ENCODE assay signal across 9 mouse cellular contexts in the genomic region with DNA sequence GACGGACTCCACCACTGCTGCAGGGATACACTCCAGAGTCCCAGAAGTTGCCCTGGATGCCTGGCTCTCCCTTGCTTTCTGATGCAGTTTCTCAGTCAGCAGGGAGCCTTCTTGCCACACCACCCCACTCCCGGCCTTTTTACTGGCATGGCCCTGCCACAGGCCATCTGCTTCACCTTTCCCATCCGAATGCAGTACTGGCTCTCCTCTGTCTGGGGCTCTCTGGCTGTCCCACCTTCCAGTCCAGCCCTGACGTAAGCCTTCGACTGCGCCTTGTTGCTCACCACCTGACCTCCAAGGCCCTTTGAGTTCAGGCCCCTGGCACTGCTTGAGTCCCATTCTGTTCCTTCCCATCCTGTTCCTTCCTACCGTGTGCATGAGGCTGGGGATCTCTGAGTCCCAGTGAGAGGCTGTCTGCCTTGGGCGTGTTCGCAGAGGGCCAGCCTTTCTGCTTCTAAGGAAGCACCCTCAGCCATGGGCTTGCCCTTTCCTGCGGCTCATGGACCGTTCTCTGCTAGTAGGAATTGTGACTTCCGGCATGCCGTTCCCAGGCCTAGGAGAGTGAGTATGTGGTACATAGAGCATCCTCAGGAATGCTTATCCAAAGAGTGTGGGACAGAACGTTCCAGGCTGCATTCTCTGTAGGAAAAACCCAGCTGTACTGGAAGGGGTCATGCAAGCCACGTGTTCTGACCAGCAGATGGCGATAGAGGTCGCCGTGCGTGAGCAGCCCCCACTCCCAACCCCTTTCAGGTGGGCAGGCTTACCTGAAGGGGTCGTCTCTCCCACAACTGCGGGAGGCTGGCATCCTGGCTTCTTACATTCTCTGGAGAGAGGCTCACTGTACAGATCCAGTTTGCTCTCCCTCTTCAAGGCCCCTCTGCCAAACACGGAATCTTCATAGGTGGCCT. TPM values are rescaled to one million over a fixed set of nuclear protein-coding genes. Genes with fewer than 3 reads are reported as not detected.
DNase-seq lines count a peak whose midpoint lies in the region; ATAC-seq and TF ChIP-seq lines count a peak whose summit lies in the region.
"Had no signal": no experiment of that assay in that cellular context is flagged by ENCODE, and none has a peak within 500 bp of the region (broad histone marks: within the 10 kb centered on the region; RNA-seq: fewer than 3 reads in every experiment).

No protein-coding gene starts in this region.

- no peak overlapping the region for H3K4me2 ChIP-seq in embryonic facial prominence, embryonic 11.5 days (ENCODE audit: low read depth, low read length)
- no peak overlapping the region for H3K4me2 ChIP-seq in liver, embryonic 14.5 days (ENCODE audit: low read depth)
- H3K4me2 ChIP-seq: embryonic facial prominence, embryonic 12.5 days had no signal

- 35% methylated on average over 22 of the region's 22 CpGs for WGBS in heart, embryonic 10.5 days
- WGBS in embryonic facial prominence, embryonic 11.5 days = 33% methylated on average over 22 of the region's 22 CpGs
- 30% methylated on average over 22 of the region's 22 CpGs for WGBS in liver, embryonic 14.5 days (ENCODE audit: insufficient replicate concordance)

- no peak overlapping the region for H3ac ChIP-seq in C2C12 (ENCODE audit: control insufficient read depth, insufficient read length, low read depth)

- H3K79me2 ChIP-seq in C2C12 (ENCODE audit: control insufficient read depth, insufficient read depth) = no peaks in the 10 kb centered on the region

- peaks cover 76% of the 10 kb centered on the region for H3K27me3 ChIP-seq in heart, embryonic 10.5 days (ENCODE audit: insufficient read depth, poor library complexity, severe bottlenecking)
- H3K27me3 ChIP-seq in C2C12 (ENCODE audit: control insufficient read depth, insufficient read depth, insufficient read length) = peaks cover 38% of the 10 kb centered on the region
- H3K27me3 ChIP-seq in embryonic facial prominence, embryonic 11.5 days (ENCODE audit: control insufficient read depth, insufficient read depth, low read length) = peaks cover 28% of the 10 kb centered on the region
- H3K27me3 ChIP-seq in liver, embryonic 14.5 days (ENCODE audit: control insufficient read depth, insufficient read depth, low read length) = peaks cover 29% of the 10 kb centered on the region

- H3K79me3 ChIP-seq in C2C12 (ENCODE audit: low read depth) = no peaks in the 10 kb centered on the region

- H3K4me1 ChIP-seq in heart, embryonic 10.5 days = peaks cover 43% of the 10 kb centered on the region
- H3K4me1 ChIP-seq in embryonic facial prominence, embryonic 11.5 days (ENCODE audit: control insufficient read depth, insufficient read depth, low read length) = no peaks in the 10 kb centered on the region
- H3K4me1 ChIP-seq in liver, embryonic 14.5 days (replicated peaks; ENCODE audit: control insufficient read depth in 2 of 2, insufficient read depth in 2 of 2, low read length in 1 of 2) = no peaks in the 10 kb centered on the region

- no peak overlapping the region for H3K27ac ChIP-seq in heart, embryonic 10.5 days
- H3K27ac ChIP-seq in embryonic facial prominence, embryonic 11.5 days (replicated peaks; ENCODE audit: low read depth, low read length) = no peak overlapping the region
- no peak overlapping the region for H3K27ac ChIP-seq in liver, embryonic 14.5 days
- H3K27ac ChIP-seq: embryonic facial prominence, embryonic 12.5 days had no signal

- no peak for ATAC-seq in embryonic facial prominence, embryonic 11.5 days (replicated peaks; ENCODE audit: insufficient number of reproducible peaks, low FRiP score, low TSS enrichment, low read depth)
- ATAC-seq in liver, embryonic 14.5 days (ENCODE audit: insufficient read depth) = no peak

- no peak for TF ChIP-seq EP300 in liver, embryonic 14.5 days (IDR thresholded peaks at IDR 0.05; ENCODE audit: low read depth)

- intact Hi-C loops in heart, postnatal 14 days (cut with DNase I) = no loop called here

- no peaks in the 10 kb centered on the region for H3K36me3 ChIP-seq in heart, embryonic 10.5 days
- H3K36me3 ChIP-seq in C2C12 (ENCODE audit: control insufficient read depth, insufficient read depth) = no peaks in the 10 kb centered on the region
- no peaks in the 10 kb centered on the region for H3K36me3 ChIP-seq in embryonic facial prominence, embryonic 11.5 days (replicated peaks; ENCODE audit: control insufficient read depth, insufficient read depth, low read depth, low read length)
- no peaks in the 10 kb centered on the region for H3K36me3 ChIP-seq in liver, embryonic 14.5 days (replicated peaks; ENCODE audit: control insufficient read depth, insufficient read depth, low read depth)
- H3K36me3 ChIP-seq: embryonic facial prominence, embryonic 12.5 days had no signal

- DNase-seq in heart, postnatal 14 days = peak; percentile 49 to 59
- no peak for DNase-seq in heart, embryonic 10.5 days (ENCODE audit: low spot score)
- peak; percentile 35 for DNase-seq in adrenal gland, postnatal 25 days
- DNase-seq in embryonic facial prominence, embryonic 11.5 days (ENCODE audit: low spot score) = peak; percentile 66
- no peak for DNase-seq in liver, embryonic 14.5 days (ENCODE audit: low read depth in 3 of 3, low spot score in 3 of 3)
- DNase-seq in retina, postnatal 7 days (ENCODE audit: low read depth, low spot score) = peak; percentile 36
- DNase-seq in urinary bladder, adult 18-20 months (ENCODE audit: low spot score in 2 of 2) = no peak

- TF ChIP-seq CTCF in C2C12 (IDR thresholded peaks at IDR 0.05; ENCODE audit: control insufficient read depth, insufficient read depth, insufficient read length) = peak; percentile 78
- peak; percentile 90 for TF ChIP-seq CTCF in liver, embryonic 14.5 days (IDR thresholded peaks at IDR 0.05; ENCODE audit: low read depth)

- H3K4me3 ChIP-seq in heart, embryonic 10.5 days = no peak overlapping the region
- no peak overlapping the region for H3K4me3 ChIP-seq in C2C12 (ENCODE audit: insufficient read depth, poor library complexity, severe bottlenecking)
- H3K4me3 ChIP-seq in embryonic facial prominence, embryonic 11.5 days (ENCODE audit: low read depth, low read length) = no peak overlapping the region
- H3K4me3 ChIP-seq in liver, embryonic 14.5 days (ENCODE audit: insufficient read depth in 1 of 2, low read depth in 2 of 2, low read length in 2 of 2) = no peak overlapping the region
- H3K4me3 ChIP-seq: embryonic facial prominence, embryonic 12.5 days had no signal

- H3K9me3 ChIP-seq in heart, embryonic 10.5 days = no peaks in the 10 kb centered on the region
- no peaks in the 10 kb centered on the region for H3K9me3 ChIP-seq in embryonic facial prominence, embryonic 11.5 days (replicated peaks; ENCODE audit: control insufficient read depth, low read length)
- no peaks in the 10 kb centered on the region for H3K9me3 ChIP-seq in liver, embryonic 14.5 days (ENCODE audit: control insufficient read depth, low read length)
- H3K9me3 ChIP-seq: embryonic facial prominence, embryonic 12.5 days had no signal

- H3K9ac ChIP-seq in embryonic facial prominence, embryonic 11.5 days (replicated peaks; ENCODE audit: low read length) = no peak overlapping the region
- no peak overlapping the region for H3K9ac ChIP-seq in liver, embryonic 14.5 days (replicated peaks)
- H3K9ac ChIP-seq: embryonic facial prominence, embryonic 12.5 days had no signal

TF ChIP-seq in C2C12, 6 proteins besides CTCF, POLR2A, EP300 and RAD21:
- no peak for TF ChIP-seq MAX (IDR thresholded peaks at IDR 0.05)
- TF ChIP-seq USF1 (IDR thresholded peaks at IDR 0.05; ENCODE audit: low read depth) = no peak
- no peak for TF ChIP-seq FOSL1 (IDR thresholded peaks at IDR 0.05; ENCODE audit: insufficient read depth, low read length, poor library complexity, severe bottlenecking)
- no peak for TF ChIP-seq CEBPB (IDR thresholded peaks at IDR 0.05; ENCODE audit: low read depth)
- no peak for TF ChIP-seq MYOD1 (IDR thresholded peaks at IDR 0.05; ENCODE audit: control insufficient read depth, insufficient read length, low read depth)
- TF ChIP-seq MYOG (IDR thresholded peaks at IDR 0.05; ENCODE audit: control insufficient read depth, extremely low read depth, insufficient read length) = no peak

RNA-seq across cellular contexts. Expression of a gene that starts 58.2 kb away (rescaled TPM):
- not detected for total RNA-seq in heart, postnatal 14 days (2021)
- polyA plus RNA-seq in heart, embryonic 10.5 days (2016; fragmentation: Nextera tagmentation; extraction: Ambion mirVana) = 0.12 and 0.29 TPM in 2 replicates
- polyA plus RNA-seq in C2C12 (2012; fragmentation: generic; extraction: Trizol) = 0.15 TPM
- 0.18 TPM in 1 of 2 replicates, not detected in the other for total RNA-seq in adrenal gland, postnatal 25 days (2021)
- 0.80 and 3.2 TPM in 2 replicates for polyA plus RNA-seq in embryonic facial prominence, embryonic 11.5 days (2014; fragmentation: Nextera tagmentation; extraction: Ambion mirVana)
- polyA plus RNA-seq in liver, embryonic 14.5 days (2012; rRNA removed) = 0.04 TPM in 2 replicates
- 0.08 TPM in 1 of 2 replicates, not detected in the other for polyA plus RNA-seq in liver, embryonic 14.5 days (2014; fragmentation: Nextera tagmentation; extraction: Ambion mirVana)

Comparison
In these comparisons a context has a peak if more than half of its experiments do, and no peak if none do; other contexts are left out.
1. DNase-seq: peak in heart, postnatal 14 days (2 of 2), adrenal gland, postnatal 25 days (single experiment), embryonic facial prominence, embryonic 11.5 days (single experiment) and retina, postnatal 7 days (single experiment); none in heart, embryonic 10.5 days (single experiment), liver, embryonic 14.5 days (0 of 3) and urinary bladder, adult 18-20 months (0 of 2).